Mouse (Mus musculus) midbrain, embryonic 13.5 days (tissue): Measurements from ENCODE around the gene 2310079G19Rik. TPM values are rescaled to one million over a fixed set of nuclear protein-coding genes. Genes with fewer than 3 reads are reported as not detected.

Source experiments
- ATAC-seq: fragments of 200-750 bp; cut with Nextera tagmentation; 2 replicates; pipeline ENCODE4 v1.8.0; 2017; ENCODE audit warnings: mild to moderate bottlenecking, moderate TSS enrichment, moderate library complexity
- H3K27ac ChIP-seq: fragments of 300-500 bp; sonication (generic); 2 replicates; pipeline ENCODE4 v1.5.1; 2015; ENCODE audit warnings: inconsistent platforms, mild to moderate bottlenecking, moderate library complexity
- H3K27me3 ChIP-seq: fragments of 300-500 bp; sonication (generic); 2 replicates; pipeline ENCODE4 v1.6.1; 2015; ENCODE audit warnings: mild to moderate bottlenecking, inconsistent platforms
- H3K36me3 ChIP-seq: fragments of 300-500 bp; sonication (generic); 2 replicates; pipeline ENCODE4 v1.6.1; 2015; ENCODE audit warnings: mild to moderate bottlenecking, inconsistent platforms
- H3K4me1 ChIP-seq: fragments of 300-500 bp; sonication (generic); replicated peaks from 2 replicates; pipeline ENCODE4 v1.6.1; 2015; ENCODE audit warnings: inconsistent platforms
- H3K4me2 ChIP-seq: fragments of 300-500 bp; sonication (generic); replicated peaks from 2 replicates; pipeline ENCODE4 v1.6.1; 2015; ENCODE audit warnings: moderate library complexity, mild to moderate bottlenecking, inconsistent platforms
- H3K4me3 ChIP-seq: fragments of 300-500 bp; sonication (generic); replicated peaks from 2 replicates; pipeline ENCODE4 v1.5.1; 2015; ENCODE audit warnings: mild to moderate bottlenecking, inconsistent platforms
- H3K9ac ChIP-seq: fragments of 300-500 bp; sonication (generic); replicated peaks from 2 replicates; pipeline ENCODE4 v1.6.1; 2015; ENCODE audit warnings: mild to moderate bottlenecking, inconsistent platforms
- H3K9me3 ChIP-seq: fragments of 300-500 bp; sonication (generic); 2 replicates; pipeline ENCODE4 v1.6.1; 2016; ENCODE audit warnings: mild to moderate bottlenecking, inconsistent platforms
- WGBS: fragments of 180-500 bp; shearing (Covaris S2); methylation state at CpG from one replicate; pipeline ENCODE4 v1.1.7; 2015; 5-methylcytosine and 5-hydroxymethylcytosine counted together
- polyA plus RNA-seq: library from polyadenylated mRNA; unstranded; fragments of >200 nt; fragmentation: Nextera tagmentation; extraction: Ambion mirVana; gene quantifications from 2 replicates; pipeline ENCODE4 v1.2.1, GENCODE M21; 2015

The 2310079G19Rik gene
- polyA plus RNA-seq, result not detected in 2 replicates

DNA sequence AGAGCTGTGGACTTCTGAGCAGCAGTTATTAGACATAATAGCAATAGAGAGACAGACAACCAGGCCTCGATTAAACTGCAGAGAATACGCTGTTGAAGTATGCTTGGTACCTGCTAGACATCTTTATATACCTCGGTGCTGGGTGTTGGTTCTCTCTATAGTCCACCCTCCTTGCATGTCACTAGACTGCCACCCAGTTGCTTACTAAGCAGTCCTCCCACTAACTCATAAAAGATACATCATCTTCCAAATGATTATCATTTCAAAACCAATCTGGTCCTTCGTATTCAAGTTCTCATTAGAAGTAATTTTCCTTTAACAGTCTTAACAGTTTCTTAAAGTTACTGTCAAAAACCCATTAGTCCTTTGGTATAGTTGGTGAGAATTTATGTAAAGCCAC lies at the start of gene 2310079G19Rik:
TSS of gene 2310079G19Rik (minus strand) at position 101 of the 400 bp plus-strand sequence.
- H3K36me3 ChIP-seq, result no peaks in the 10 kb centered on the region
- ATAC-seq, result no peak
- no peaks in the 10 kb centered on the region for H3K9me3 ChIP-seq
- H3K27me3 ChIP-seq, result no peaks in the 10 kb centered on the region
- no peak within 1 kb of the TSS for H3K9ac ChIP-seq
- 92% methylated on average over 4 of the region's 4 CpGs for WGBS
- no peaks in the 10 kb centered on the region for H3K4me1 ChIP-seq
- H3K27ac ChIP-seq, result no peak within 1 kb of the TSS
- no peak within 1 kb of the TSS for H3K4me2 ChIP-seq
- H3K4me3 ChIP-seq, result no peak within 1 kb of the TSS

DNA sequence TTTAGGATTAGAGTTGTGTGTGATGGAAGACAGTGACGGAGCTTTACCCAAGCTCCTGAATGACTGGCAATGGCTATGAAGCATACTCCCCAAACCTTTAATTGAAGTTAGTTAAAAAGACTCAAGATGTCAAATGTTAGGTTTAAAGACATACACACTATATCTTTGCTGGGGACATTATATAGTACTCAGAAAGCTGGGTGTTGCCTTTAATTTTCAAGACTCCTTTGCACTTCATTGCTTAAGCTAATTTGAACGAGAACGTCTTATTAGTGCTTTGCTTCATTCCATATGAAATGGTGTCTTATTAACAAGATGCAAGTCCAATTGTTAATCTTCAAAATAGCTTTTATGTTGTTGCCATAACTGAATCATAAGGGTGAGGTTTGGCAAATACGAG lies 44.1 kb upstream of the 2310079G19Rik start, which contains the start of gene Krtap27-1:
TSS of gene Krtap27-1 (minus strand) at position 101 of the 400 bp plus-strand sequence.
- no peak for ATAC-seq
- Histone ChIP-seq H3K9ac (no peak within 1 kb of the TSS), H3K4me3 (no peak within 1 kb of the TSS), H3K27ac (no peak within 1 kb of the TSS), H3K4me1 (no peaks in the 10 kb centered on the region), H3K9me3 (no peaks in the 10 kb centered on the region), H3K36me3 (no peaks in the 10 kb centered on the region), H3K4me2 (no peak within 1 kb of the TSS), H3K27me3 (no peaks in the 10 kb centered on the region)
- WGBS, result 87% methylated on average over 4 of the region's 4 CpGs

- no peaks in the 10 kb centered on the region for H3K9me3 ChIP-seq
- H3K9ac ChIP-seq, result no peak overlapping the region
- no peaks in the 10 kb centered on the region for H3K36me3 ChIP-seq
- ATAC-seq, result no peak
- no peak overlapping the region for H3K27ac ChIP-seq
- 59% methylated on average over 1 of the region's 1 CpGs for WGBS
- no peaks in the 10 kb centered on the region for H3K27me3 ChIP-seq
- no peaks in the 10 kb centered on the region for H3K4me1 ChIP-seq
- H3K4me3 ChIP-seq, result no peak overlapping the region
- no peak overlapping the region for H3K4me2 ChIP-seq
Measured at GRCm38 (mm10) chr16:88657426-88657825, 30.0 kb upstream of the 2310079G19Rik start.

DNA sequence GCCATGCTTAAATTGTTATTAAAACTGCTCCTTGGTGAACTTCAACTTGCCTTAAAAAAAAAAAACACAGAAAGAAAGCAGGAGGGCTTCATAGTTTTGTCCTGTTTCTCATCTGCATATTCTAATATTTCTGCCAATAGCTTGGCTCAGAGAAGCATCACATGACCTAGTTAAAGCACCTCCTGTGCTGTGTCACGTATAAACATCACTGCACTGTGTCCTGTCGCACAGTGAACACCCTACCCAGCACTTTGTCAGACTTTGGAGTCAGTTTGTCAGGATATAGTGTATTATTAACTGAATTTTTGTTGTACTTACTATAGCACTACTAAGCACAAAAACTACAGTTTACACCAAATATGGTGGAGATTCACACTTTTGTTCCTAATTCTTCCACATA lies 24.5 kb upstream of the 2310079G19Rik start:
- Histone ChIP-seq H3K27ac (no peak overlapping the region), H3K36me3 (no peaks in the 10 kb centered on the region), H3K4me1 (no peaks in the 10 kb centered on the region), H3K4me3 (no peak overlapping the region), H3K9ac (no peak overlapping the region), H3K4me2 (no peak overlapping the region), H3K9me3 (no peaks in the 10 kb centered on the region), H3K27me3 (no peaks in the 10 kb centered on the region)
- no peak for ATAC-seq
- 75% methylated on average over 2 of the region's 2 CpGs for WGBS

DNA sequence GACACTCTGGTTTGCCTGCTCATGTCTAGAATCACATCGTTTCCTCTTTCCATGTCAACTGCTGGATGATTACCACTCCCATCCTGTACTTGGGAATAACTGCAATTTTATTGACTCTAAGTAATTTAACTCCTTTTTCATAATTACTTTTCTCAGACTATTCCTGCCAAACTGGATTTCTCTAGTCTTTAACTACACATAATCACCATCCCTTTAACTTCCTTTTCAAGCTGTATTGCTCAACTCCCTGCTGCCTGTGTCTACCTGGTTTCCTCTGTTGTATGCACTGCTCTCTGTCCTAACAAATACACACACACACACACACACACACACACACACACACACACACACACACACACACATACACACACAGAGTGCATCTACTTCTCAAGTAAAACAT lies 23.6 kb upstream of the 2310079G19Rik start:
- ATAC-seq, result no peak
- WGBS, result 92% methylated on average over 1 of the region's 1 CpGs
- H3K27ac ChIP-seq, result no peak overlapping the region

GRCm38 (mm10) chr16:88647358-88647846 lies 19.9 kb upstream of the 2310079G19Rik start, which contains the start of gene Krtap26-1:
TSS of gene Krtap26-1 (minus strand) at chr16:88647796.
- H3K4me2 ChIP-seq, result no peak within 1 kb of the TSS
- ATAC-seq, result no peak
- H3K27me3 ChIP-seq, result no peaks in the 10 kb centered on the region
- no peak within 1 kb of the TSS for H3K27ac ChIP-seq
- no peaks in the 10 kb centered on the region for H3K9me3 ChIP-seq
- H3K9ac ChIP-seq, result no peak within 1 kb of the TSS
- no peak within 1 kb of the TSS for H3K4me3 ChIP-seq
- no peaks in the 10 kb centered on the region for H3K4me1 ChIP-seq
- WGBS, result 87% methylated on average over 10 of the region's 10 CpGs
- no peaks in the 10 kb centered on the region for H3K36me3 ChIP-seq

More for the DNA sequence above, 23.6 kb upstream of the 2310079G19Rik start:
- H3K9ac ChIP-seq, result no peak overlapping the region
- H3K4me2 ChIP-seq, result no peak overlapping the region
- H3K27me3 ChIP-seq, result no peaks in the 10 kb centered on the region
- no peaks in the 10 kb centered on the region for H3K4me1 ChIP-seq
- H3K9me3 ChIP-seq, result no peaks in the 10 kb centered on the region
- H3K36me3 ChIP-seq, result no peaks in the 10 kb centered on the region
- H3K4me3 ChIP-seq, result no peak overlapping the region

- Histone ChIP-seq H3K36me3 (no peaks in the 10 kb centered on the region), H3K9ac (no peak overlapping the region), H3K9me3 (no peaks in the 10 kb centered on the region), H3K4me1 (no peaks in the 10 kb centered on the region), H3K4me3 (no peak overlapping the region), H3K27ac (no peak overlapping the region), H3K27me3 (no peaks in the 10 kb centered on the region), H3K4me2 (no peak overlapping the region)
- 71% methylated on average over 8 of the region's 8 CpGs for WGBS
- ATAC-seq, result no peak
Measured at GRCm38 (mm10) chr16:88646366-88647111, 19.1 kb upstream of the 2310079G19Rik start.

DNA sequence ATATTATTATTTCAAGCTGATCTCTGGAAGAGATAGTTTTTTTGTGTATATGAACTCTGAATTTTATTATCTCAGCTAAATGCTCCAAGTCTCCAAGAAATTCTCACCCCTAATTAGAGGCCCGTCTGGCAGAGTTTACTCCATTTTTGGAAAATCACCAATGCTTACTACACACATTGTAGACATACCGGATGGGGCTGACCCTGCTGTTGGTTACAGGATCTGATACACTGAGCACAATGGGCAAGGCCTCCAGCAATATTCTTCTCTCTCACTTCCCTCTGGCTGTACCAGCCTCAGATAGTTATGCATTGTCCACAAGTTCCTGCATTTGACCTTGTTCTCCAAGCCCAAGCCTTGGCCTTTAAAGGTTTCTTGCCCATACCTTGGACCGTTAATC lies 12.6 kb upstream of the 2310079G19Rik start:
- Histone ChIP-seq H3K4me3 (no peak overlapping the region), H3K27me3 (no peaks in the 10 kb centered on the region), H3K9me3 (0 out of 2 replicates have a peak, but pooled peaks cover 4% of the 10 kb centered on the region), H3K9ac (no peak overlapping the region), H3K36me3 (no peaks in the 10 kb centered on the region), H3K4me2 (no peak overlapping the region), H3K4me1 (no peaks in the 10 kb centered on the region), H3K27ac (no peak overlapping the region)
- 94% methylated on average over 3 of the region's 3 CpGs for WGBS
- no peak for ATAC-seq

- H3K36me3 ChIP-seq, result no peaks in the 10 kb centered on the region
- no peaks in the 10 kb centered on the region for H3K9me3 ChIP-seq
- no peak overlapping the region for H3K4me3 ChIP-seq
- no peak overlapping the region for H3K27ac ChIP-seq
- no peaks in the 10 kb centered on the region for H3K27me3 ChIP-seq
- no peak overlapping the region for H3K4me2 ChIP-seq
- 83% methylated on average over 4 of the region's 4 CpGs for WGBS
- H3K4me1 ChIP-seq, result no peaks in the 10 kb centered on the region
- no peak overlapping the region for H3K9ac ChIP-seq
- ATAC-seq, result no peak
Measured at GRCm38 (mm10) chr16:88635142-88635541, 7.7 kb upstream of the 2310079G19Rik start.

GRCm38 (mm10) chr16:88631474-88631873 lies 4.0 kb upstream of the 2310079G19Rik start:
- H3K9ac ChIP-seq, result no peak overlapping the region
- H3K9me3 ChIP-seq, result no peaks in the 10 kb centered on the region
- no peaks in the 10 kb centered on the region for H3K36me3 ChIP-seq
- H3K27me3 ChIP-seq, result no peaks in the 10 kb centered on the region
- no peak for ATAC-seq
- H3K4me1 ChIP-seq, result no peaks in the 10 kb centered on the region
- WGBS, result 85% methylated on average over 4 of the region's 4 CpGs
- H3K4me2 ChIP-seq, result no peak overlapping the region
- no peak overlapping the region for H3K4me3 ChIP-seq
- no peak overlapping the region for H3K27ac ChIP-seq

GRCm38 (mm10) chr16:88612712-88613111 lies 14.8 kb downstream of the 2310079G19Rik start:
- H3K4me3 ChIP-seq, result no peak overlapping the region
- no peaks in the 10 kb centered on the region for H3K36me3 ChIP-seq
- no peaks in the 10 kb centered on the region; the same call in 1 of the 2 replicates for H3K27me3 ChIP-seq
- H3K9ac ChIP-seq, result no peak overlapping the region
- ATAC-seq, result no peak
- no peaks in the 10 kb centered on the region for H3K9me3 ChIP-seq
- H3K4me1 ChIP-seq, result peaks cover 6% of the 10 kb centered on the region
- H3K27ac ChIP-seq, result no peak overlapping the region
- H3K4me2 ChIP-seq, result no peak overlapping the region
- WGBS, result 42% methylated on average over 4 of the region's 4 CpGs

GRCm38 (mm10) chr16:88611922-88612321 lies 15.5 kb downstream of the 2310079G19Rik start, which contains the start of gene Krtap24-1:
TSS of gene Krtap24-1 (minus strand) at chr16:88612279.
- Histone ChIP-seq H3K4me2 (no peak within 1 kb of the TSS), H3K27me3 (no peaks in the 10 kb centered on the region; the same call in 1 of the 2 replicates), H3K9ac (no peak within 1 kb of the TSS), H3K4me3 (no peak within 1 kb of the TSS), H3K4me1 (peaks cover 6% of the 10 kb centered on the region), H3K9me3 (no peaks in the 10 kb centered on the region), H3K27ac (no peak within 1 kb of the TSS), H3K36me3 (no peaks in the 10 kb centered on the region)
- no peak for ATAC-seq
- WGBS, result 95% methylated on average over 8 of the region's 8 CpGs
